Mouse (Mus musculus) heart, embryonic 16.5 days (tissue): ENCODE results near the gene Mylk3. TPM values are rescaled to one million over a fixed set of nuclear protein-coding genes. Genes with fewer than 3 reads are reported as not detected.

Source experiments
- ATAC-seq: fragments of 200-750 bp; cut with Nextera tagmentation; replicated peaks from 2 replicates; pipeline ENCODE4 v1.8.0; 2017; ENCODE audit warnings: moderate number of reproducible peaks; ENCODE audit not compliant: insufficient read depth, low FRiP score; ENCODE audit errors: extremely low read depth
- H3K27ac ChIP-seq: fragments of 300-500 bp; sonication (generic); 2 replicates; pipeline ENCODE4 v1.5.1; 2014; ENCODE audit warnings: mild to moderate bottlenecking, low read length, control low read depth, moderate library complexity
- H3K27me3 ChIP-seq: fragments of 300-500 bp; sonication (generic); 2 replicates; pipeline ENCODE4 v1.6.1; 2014; ENCODE audit warnings: low read length, mixed read lengths; ENCODE audit not compliant: control insufficient read depth, insufficient read depth
- H3K36me3 ChIP-seq: fragments of 300-500 bp; sonication (generic); 2 replicates; pipeline ENCODE4 v1.6.1; 2014; ENCODE audit not compliant: control insufficient read depth, insufficient read depth
- H3K4me1 ChIP-seq: fragments of 300-500 bp; sonication (generic); 2 replicates; pipeline ENCODE4 v1.6.1; 2014; ENCODE audit warnings: low read length, mixed read lengths; ENCODE audit not compliant: control insufficient read depth, insufficient read depth
- H3K4me2 ChIP-seq: fragments of 300-500 bp; sonication (generic); 2 replicates; pipeline ENCODE4 v1.6.1; 2014; ENCODE audit warnings: low read depth, mild to moderate bottlenecking, control low read depth, low read length
- H3K4me3 ChIP-seq: fragments of 300-500 bp; sonication (generic); 2 replicates; pipeline ENCODE4 v1.5.1; 2014; ENCODE audit warnings: mild to moderate bottlenecking, control low read depth, low read length
- H3K9ac ChIP-seq: fragments of 300-500 bp; sonication (generic); 2 replicates; pipeline ENCODE4 v1.6.1; 2014; ENCODE audit warnings: low read length, control low read depth
- H3K9me3 ChIP-seq: fragments of 300-500 bp; sonication (generic); replicated peaks from 2 replicates; pipeline ENCODE4 v1.6.1; 2016; ENCODE audit warnings: low read length; ENCODE audit not compliant: control insufficient read depth
- WGBS: fragments of 180-500 bp; shearing (Covaris S2); extraction: QIAGEN DNeasy Blood & Tissue Kit; methylation state at CpG from one replicate; pipeline ENCODE4 v1.1.7; 2014; 5-methylcytosine and 5-hydroxymethylcytosine counted together
- polyA plus RNA-seq: library from polyadenylated mRNA; unstranded; fragments of >200 nt; fragmentation: Nextera tagmentation; extraction: Ambion mirVana; gene quantifications from 2 replicates; pipeline ENCODE4 v1.2.1, GENCODE M21; 2015

Gene Mylk3
- polyA plus RNA-seq, 1 experiment from 2014 or later: 278 TPM

DNA sequence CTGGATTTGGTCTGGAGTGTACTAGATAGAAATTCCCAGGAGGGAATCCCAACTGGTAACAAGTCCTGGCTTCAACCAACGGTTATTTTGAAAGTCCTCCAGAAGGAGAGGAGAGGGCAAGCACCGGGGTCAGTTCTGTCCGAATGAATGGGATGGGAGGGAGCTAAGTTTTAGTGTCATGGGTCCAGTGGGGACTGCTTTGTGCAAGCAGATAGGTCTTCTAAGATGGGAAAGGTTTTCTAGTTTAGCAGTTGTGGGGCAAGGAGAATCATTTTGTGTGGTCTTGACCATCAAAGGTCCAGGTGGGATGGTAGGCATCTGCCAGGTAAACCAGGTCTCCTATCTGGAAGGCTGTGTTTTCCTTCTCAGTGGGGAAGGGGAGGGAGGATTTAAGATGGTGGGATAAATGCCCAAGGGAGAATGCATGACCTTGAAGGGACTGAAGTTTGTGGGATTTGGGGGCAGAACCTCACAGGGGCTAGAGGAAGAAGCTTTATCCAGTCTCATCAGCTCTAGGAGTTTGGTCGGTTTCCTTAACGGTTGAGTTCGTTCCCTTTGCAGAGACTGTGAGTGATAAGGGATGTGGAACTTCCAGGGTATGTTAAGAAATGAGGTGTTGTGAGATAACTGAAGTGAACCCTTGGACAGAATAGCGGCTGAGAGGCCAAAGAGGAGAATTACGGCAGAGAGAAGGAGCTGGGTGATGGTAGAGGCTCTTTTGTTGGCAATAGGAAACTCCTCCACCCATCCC is 9.7 kb upstream of the Mylk3 start:
- 35% methylated on average over 8 of the region's 8 CpGs for WGBS
- H3K9ac ChIP-seq: no peak overlapping the region
- H3K9me3 ChIP-seq: no peaks in the 10 kb centered on the region
- no peaks in the 10 kb centered on the region for H3K36me3 ChIP-seq
- H3K4me1 ChIP-seq: peaks cover 13% of the 10 kb centered on the region
- no peak overlapping the region for H3K4me2 ChIP-seq
- ATAC-seq: no peak
- H3K27me3 ChIP-seq: no peaks in the 10 kb centered on the region
- no peak overlapping the region for H3K4me3 ChIP-seq
- H3K27ac ChIP-seq: no peak overlapping the region

GRCm38 (mm10) chr8:85395017-85395416 is 8.9 kb upstream of the Mylk3 start:
- peaks cover 13% of the 10 kb centered on the region for H3K4me1 ChIP-seq
- H3K9ac ChIP-seq: no peak overlapping the region
- no peak overlapping the region for H3K4me3 ChIP-seq
- ATAC-seq: no peak
- no peak overlapping the region for H3K27ac ChIP-seq
- no peaks in the 10 kb centered on the region for H3K9me3 ChIP-seq
- no peaks in the 10 kb centered on the region for H3K36me3 ChIP-seq
- no peak overlapping the region for H3K4me2 ChIP-seq
- WGBS: 39% methylated on average over 3 of the region's 3 CpGs
- no peaks in the 10 kb centered on the region for H3K27me3 ChIP-seq

DNA sequence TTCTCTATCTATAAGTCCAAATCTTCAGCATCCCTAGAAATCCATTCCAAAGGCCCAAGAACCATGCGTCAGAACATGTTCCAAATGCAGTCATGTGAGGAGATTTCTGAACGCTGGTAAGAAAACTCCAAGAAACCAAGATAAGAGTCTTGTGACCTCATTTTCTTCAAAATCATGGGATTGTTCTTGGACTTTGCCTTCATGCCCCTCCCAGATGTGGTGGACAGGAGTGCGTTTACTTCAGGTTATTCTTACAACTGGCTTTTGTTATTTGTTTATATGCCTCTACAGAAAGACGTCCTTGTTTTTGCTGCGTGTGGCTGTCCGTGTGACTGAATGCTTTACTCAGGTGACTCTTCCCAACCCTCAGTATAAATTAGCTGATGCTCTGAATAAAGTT is 7.1 kb upstream of the Mylk3 start:
- Histone ChIP-seq H3K27ac (no peak overlapping the region), H3K27me3 (no peaks in the 10 kb centered on the region), H3K9me3 (no peaks in the 10 kb centered on the region), H3K4me1 (peaks cover 13% of the 10 kb centered on the region), H3K36me3 (no peaks in the 10 kb centered on the region), H3K4me2 (no peak overlapping the region), H3K4me3 (no peak overlapping the region), H3K9ac (no peak overlapping the region)
- WGBS: 81% methylated on average over 6 of the region's 6 CpGs
- ATAC-seq: no peak

DNA sequence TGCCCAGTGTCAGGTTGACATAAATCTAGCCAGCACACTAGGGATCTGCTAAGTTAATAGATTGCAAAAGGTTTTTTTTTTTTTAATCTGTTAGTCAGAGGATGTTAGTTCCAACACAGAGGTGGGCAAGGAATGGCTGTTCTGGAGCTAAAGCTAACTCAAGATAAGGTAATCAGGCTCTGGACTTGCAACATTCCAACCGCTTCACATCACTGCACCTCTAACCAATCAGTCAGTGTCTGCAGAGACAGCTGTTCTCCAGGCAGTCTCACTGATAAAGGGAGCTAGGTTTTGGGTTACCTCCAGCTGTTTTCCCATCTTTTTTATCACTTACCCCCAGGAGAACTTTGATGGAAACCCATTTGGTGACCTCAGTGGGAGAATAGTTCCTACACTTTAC is 5.3 kb upstream of the Mylk3 start:
- WGBS: 62% methylated on average over 1 of the region's 1 CpGs

DNA sequence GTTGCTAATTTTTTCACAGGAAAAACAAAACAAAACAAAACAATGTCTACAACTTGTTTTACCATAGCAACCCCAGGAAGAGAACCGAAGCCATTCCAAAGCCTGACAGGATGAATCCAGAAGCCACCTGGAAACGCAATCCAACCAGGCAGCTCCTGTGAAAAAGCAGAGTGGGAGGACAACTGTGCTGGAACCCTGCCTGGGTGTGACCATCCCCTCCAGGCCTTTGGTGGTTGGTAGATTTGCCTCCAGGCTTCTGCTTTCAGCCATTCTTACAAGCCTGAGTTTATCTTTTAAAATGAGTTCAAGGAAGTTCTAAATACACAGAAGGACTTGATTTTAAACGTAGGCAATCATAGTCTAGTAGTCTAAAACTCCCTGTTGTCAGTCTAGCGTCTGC is 4.2 kb downstream of the Mylk3 start:
- H3K4me1 ChIP-seq: peaks cover 65% of the 10 kb centered on the region
- H3K4me2 ChIP-seq: peak overlapping the region; percentile 63
- H3K9ac ChIP-seq: peak overlapping the region; percentile 55; the same call in 1 of the 2 replicates
- H3K27me3 ChIP-seq: no peaks in the 10 kb centered on the region
- no peak for ATAC-seq
- no peaks in the 10 kb centered on the region for H3K36me3 ChIP-seq
- no peaks in the 10 kb centered on the region for H3K9me3 ChIP-seq
- WGBS: 53% methylated on average over 4 of the region's 4 CpGs
- peak overlapping the region; percentile 99 for H3K27ac ChIP-seq
- H3K4me3 ChIP-seq: no peak overlapping the region; the same call in 1 of the 2 replicates

More for the DNA sequence above, 5.3 kb upstream of the Mylk3 start:
- Histone ChIP-seq H3K4me2 (no peak overlapping the region), H3K36me3 (no peaks in the 10 kb centered on the region), H3K4me3 (no peak overlapping the region), H3K4me1 (peaks cover 11% of the 10 kb centered on the region), H3K9ac (no peak overlapping the region), H3K9me3 (no peaks in the 10 kb centered on the region), H3K27me3 (no peaks in the 10 kb centered on the region), H3K27ac (no peak overlapping the region)
- no peak for ATAC-seq

GRCm38 (mm10) chr8:85380824-85381209 is 5.3 kb downstream of the Mylk3 start:
- Histone ChIP-seq H3K27ac (peak overlapping the region; percentile 99), H3K4me1 (peaks cover 61% of the 10 kb centered on the region), H3K4me2 (peak overlapping the region; percentile 63), H3K27me3 (no peaks in the 10 kb centered on the region), H3K36me3 (no peaks in the 10 kb centered on the region), H3K9me3 (no peaks in the 10 kb centered on the region), H3K4me3 (peak overlapping the region; percentile 42), H3K9ac (peak overlapping the region; percentile 69)
- ATAC-seq: peak; percentile 86
- 9% methylated on average over 8 of the region's 8 CpGs for WGBS

DNA sequence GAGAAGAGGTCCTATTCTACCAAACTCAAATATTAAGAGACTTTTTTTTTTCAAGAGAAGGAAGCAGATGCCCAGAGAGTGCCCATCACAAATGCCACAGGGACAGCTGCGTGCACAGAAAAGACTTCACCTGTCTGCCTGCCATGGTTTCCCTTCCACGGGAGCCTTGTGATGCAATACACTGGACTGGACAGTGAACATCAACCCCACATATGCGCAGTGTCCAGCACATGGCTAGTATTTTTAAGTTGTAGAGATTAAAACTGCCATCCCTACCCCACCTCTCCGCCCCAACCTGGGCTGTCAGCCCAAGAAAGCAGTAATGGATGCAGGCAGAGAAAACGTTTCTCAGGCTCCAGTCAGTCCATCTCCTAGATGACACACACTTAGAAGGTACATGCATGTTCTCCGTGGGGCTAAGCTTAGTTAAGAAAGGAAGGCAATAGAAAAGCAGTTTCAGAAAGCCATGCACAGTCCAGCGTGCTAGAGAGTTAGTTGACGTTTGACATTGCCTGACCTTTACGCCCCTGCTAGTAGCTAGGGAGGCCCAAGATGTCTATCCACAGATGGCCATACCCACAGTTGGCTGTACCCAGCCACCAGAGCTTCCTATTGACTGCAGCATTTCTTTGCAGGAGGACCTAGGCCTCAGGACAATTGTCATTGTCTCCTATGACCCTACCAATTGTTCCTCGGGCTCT is 5.9 kb downstream of the Mylk3 start:
- H3K4me2 ChIP-seq: peak overlapping the region; percentile 63
- no peaks in the 10 kb centered on the region for H3K9me3 ChIP-seq
- peak overlapping the region; percentile 42 for H3K4me3 ChIP-seq
- peaks cover 60% of the 10 kb centered on the region for H3K4me1 ChIP-seq
- H3K27ac ChIP-seq: peak overlapping the region; percentile 99
- no peaks in the 10 kb centered on the region for H3K36me3 ChIP-seq
- ATAC-seq: peak; percentile 15
- peak overlapping the region; percentile 69 for H3K9ac ChIP-seq
- 33% methylated on average over 10 of the region's 10 CpGs for WGBS
- H3K27me3 ChIP-seq: no peaks in the 10 kb centered on the region

GRCm38 (mm10) chr8:85379142-85379781 is 6.9 kb downstream of the Mylk3 start:
- Histone ChIP-seq H3K4me1 (peaks cover 67% of the 10 kb centered on the region), H3K27me3 (no peaks in the 10 kb centered on the region), H3K4me3 (peak overlapping the region; percentile 42), H3K4me2 (peak overlapping the region; percentile 63), H3K9me3 (no peaks in the 10 kb centered on the region), H3K27ac (peak overlapping the region; percentile 99), H3K36me3 (no peaks in the 10 kb centered on the region), H3K9ac (peak overlapping the region; percentile 69)
- WGBS: 13% methylated on average over 2 of the region's 2 CpGs
- ATAC-seq: peak; percentile 77

DNA sequence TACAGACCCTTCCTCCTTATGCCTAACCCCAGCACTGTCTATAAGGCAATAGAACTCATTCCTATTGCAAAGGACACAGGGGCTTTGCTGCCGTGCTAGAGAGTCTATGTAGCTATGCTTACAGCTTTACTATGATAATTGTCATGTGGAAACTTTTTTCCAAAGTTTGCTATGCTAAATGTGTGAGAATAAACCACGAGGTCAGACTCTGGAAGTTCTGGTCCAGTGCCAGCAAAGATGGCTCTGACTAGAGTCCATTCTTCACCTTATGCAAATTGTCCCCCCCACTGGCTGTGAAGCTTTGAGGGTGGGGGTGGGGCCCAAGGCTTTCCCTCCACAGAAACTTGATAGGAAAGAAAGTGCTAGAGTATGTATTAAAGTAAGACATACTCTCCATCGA is 9.6 kb downstream of the Mylk3 start:
- no peak for ATAC-seq
- no peak overlapping the region for H3K9ac ChIP-seq
- H3K9me3 ChIP-seq: no peaks in the 10 kb centered on the region
- H3K4me3 ChIP-seq: no peak overlapping the region
- H3K4me1 ChIP-seq: peaks cover 65% of the 10 kb centered on the region
- no peaks in the 10 kb centered on the region for H3K36me3 ChIP-seq
- H3K27ac ChIP-seq: no peak overlapping the region
- H3K27me3 ChIP-seq: no peaks in the 10 kb centered on the region
- WGBS: 46% methylated on average over 3 of the region's 3 CpGs
- H3K4me2 ChIP-seq: no peak overlapping the region
